8 mouse cellular contexts compared by ENCODE assay signal in the genomic region with DNA sequence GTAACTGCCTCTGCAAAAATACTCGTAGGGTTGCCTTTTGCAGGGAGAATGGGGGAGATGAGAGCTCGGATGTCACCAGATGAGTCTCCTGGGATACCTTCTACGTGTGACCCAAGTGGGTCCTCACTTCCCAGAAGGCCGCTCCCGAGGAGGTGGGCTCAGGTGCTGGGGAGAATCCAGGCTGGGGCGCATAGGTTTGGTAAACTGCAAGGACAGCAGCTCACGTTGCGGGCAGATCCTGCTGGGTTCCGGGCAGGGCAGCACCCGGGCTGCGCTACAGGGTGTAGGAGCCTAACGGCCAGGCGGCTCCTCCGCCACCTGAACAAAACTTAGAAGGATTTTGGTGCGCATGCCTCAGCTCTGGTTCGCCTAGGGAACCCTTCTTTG. TPM values are rescaled to one million over a fixed set of nuclear protein-coding genes. Genes with fewer than 3 reads are reported as not detected.
DNase-seq lines count a peak whose midpoint lies in the region; ATAC-seq and TF ChIP-seq lines count a peak whose summit lies in the region.

No protein-coding gene starts in this region.

- peak overlapping the region; percentile 96 for H3K4me2 ChIP-seq in heart, postnatal 0 days (ENCODE audit: low read depth, low read length)
- H3K4me2 ChIP-seq in liver, postnatal 0 days (ENCODE audit: low read depth, low read length) = peak overlapping the region; percentile 80

- peaks cover 16% of the 10 kb centered on the region for H3K27me3 ChIP-seq in heart, postnatal 0 days (ENCODE audit: control insufficient read depth, insufficient read depth, low read length)
- peaks cover 26% of the 10 kb centered on the region for H3K27me3 ChIP-seq in liver, postnatal 0 days (ENCODE audit: insufficient read depth, low read length)

- no peaks in the 10 kb centered on the region for H3K9me3 ChIP-seq in heart, postnatal 0 days (replicated peaks; ENCODE audit: control insufficient read depth, low read length)
- no peaks in the 10 kb centered on the region for H3K9me3 ChIP-seq in liver, postnatal 0 days (ENCODE audit: low read length)

- H3K36me3 ChIP-seq in heart, postnatal 0 days (replicated peaks; ENCODE audit: control insufficient read depth, insufficient read depth, low read length) = no peaks in the 10 kb centered on the region
- H3K36me3 ChIP-seq in liver, postnatal 0 days (replicated peaks; ENCODE audit: insufficient read depth, low read length) = no peaks in the 10 kb centered on the region

- peak; percentile 35 for DNase-seq in adrenal gland, postnatal 25 days
- no peak for DNase-seq in adrenal gland, adult 8-10 months
- DNase-seq in ovary, postnatal 10 days (ENCODE audit: low spot score) = peak; percentile 27
- no peak for DNase-seq in ovary, postnatal 14 days (ENCODE audit: low spot score)
- DNase-seq in heart, postnatal 0 days (ENCODE audit: low spot score) = no peak
- no peak for DNase-seq in liver, postnatal 0 days
- no peak for DNase-seq in spleen, postnatal 14 days (ENCODE audit: low spot score in 2 of 2)

- ATAC-seq in heart, postnatal 0 days (ENCODE audit: insufficient read depth, low read depth) = no peak
- ATAC-seq in liver, postnatal 0 days = peak; percentile 30; the same call in 1 of the 2 replicates
- no peak for ATAC-seq in monocyte, adult 5-6 weeks (replicated peaks; ENCODE audit: insufficient number of reproducible peaks, low FRiP score, low TSS enrichment, poor library complexity, severe bottlenecking)

- peak overlapping the region; percentile 65 for H3K4me3 ChIP-seq in heart, postnatal 0 days (ENCODE audit: low read depth, low read length)
- peak overlapping the region; percentile 56 for H3K4me3 ChIP-seq in liver, postnatal 0 days (ENCODE audit: low read depth, low read length)

- H3K4me1 ChIP-seq in heart, postnatal 0 days (ENCODE audit: control insufficient read depth, insufficient read depth) = no peaks in the 10 kb centered on the region
- peaks cover 12% of the 10 kb centered on the region for H3K4me1 ChIP-seq in liver, postnatal 0 days (ENCODE audit: insufficient read depth)

- peak overlapping the region; percentile 62 for H3K9ac ChIP-seq in heart, postnatal 0 days (replicated peaks; ENCODE audit: low read depth, low read length)
- H3K9ac ChIP-seq in liver, postnatal 0 days (replicated peaks) = peak overlapping the region; percentile 47

- H3K27ac ChIP-seq in heart, postnatal 0 days (ENCODE audit: low read depth) = no peak overlapping the region
- no peak overlapping the region for H3K27ac ChIP-seq in liver, postnatal 0 days (ENCODE audit: low read depth)

- WGBS in heart, postnatal 0 days = 1% methylated on average over 16 of the region's 16 CpGs
- WGBS in liver, postnatal 0 days (ENCODE audit: insufficient replicate concordance) = 2% methylated on average over 16 of the region's 16 CpGs

- TF ChIP-seq EP300 in heart, postnatal 0 days (IDR thresholded peaks at IDR 0.05; ENCODE audit: low read depth) = no peak
- no peak for TF ChIP-seq EP300 in liver, postnatal 0 days (IDR thresholded peaks at IDR 0.05; ENCODE audit: low read depth)

- TF ChIP-seq CTCF in heart, postnatal 0 days (IDR thresholded peaks at IDR 0.05; ENCODE audit: low read depth) = no peak
- TF ChIP-seq CTCF in liver, postnatal 0 days (IDR thresholded peaks at IDR 0.05; ENCODE audit: low read depth) = no peak

RNA-seq across cellular contexts. Expression of a gene that starts 0.7 kb away (rescaled TPM):
- total RNA-seq in adrenal gland, postnatal 25 days (2021) = 4.0 and 8.3 TPM in 2 replicates
- 10 to 100 TPM in 1 of 4 experiments, 1 to 10 TPM in 3; 5.9 to 11.7 (median 7.2) TPM for total RNA-seq in adrenal gland, adult 8-10 months (2022)
- total RNA-seq in heart, postnatal 0 days (2014; rRNA removed; ENCODE audit: low replicate concordance) = 1.6 and 2.0 TPM in 2 replicates
- polyA plus RNA-seq in heart, postnatal 0 days (2015; fragmentation: Nextera tagmentation; extraction: Ambion mirVana) = 0.77 and 0.86 TPM in 2 replicates
- polyA plus RNA-seq in liver, postnatal 0 days (2015; fragmentation: Nextera tagmentation; extraction: Ambion mirVana) = 1.1 and 1.2 TPM in 2 replicates
- total RNA-seq in monocyte, adult 5-6 weeks (2017) = not detected in 3 replicates

RNA-seq across cellular contexts. Expression of a gene that starts 41.1 kb away (rescaled TPM):
- not detected in 2 replicates for total RNA-seq in adrenal gland, postnatal 25 days (2021)
- under 1 TPM in 1 of 4 experiments, not detected in 3; 0.89 TPM for total RNA-seq in adrenal gland, adult 8-10 months (2022)
- not detected in 2 replicates for total RNA-seq in heart, postnatal 0 days (2014; rRNA removed; ENCODE audit: low replicate concordance)
- 0.51 TPM in 1 of 2 replicates, not detected in the other for polyA plus RNA-seq in heart, postnatal 0 days (2015; fragmentation: Nextera tagmentation; extraction: Ambion mirVana)
- 0.38 and 0.65 TPM in 2 replicates for polyA plus RNA-seq in liver, postnatal 0 days (2015; fragmentation: Nextera tagmentation; extraction: Ambion mirVana)
- not detected in 3 replicates for total RNA-seq in monocyte, adult 5-6 weeks (2017)

Comparison
In these comparisons a context has a peak if more than half of its experiments do, and no peak if none do; other contexts are left out.
1. DNase-seq: peak in adrenal gland, postnatal 25 days (single experiment) and ovary, postnatal 10 days (single experiment); none in adrenal gland, adult 8-10 months (single experiment), ovary, postnatal 14 days (single experiment), heart, postnatal 0 days (single experiment), liver, postnatal 0 days (single experiment) and spleen, postnatal 14 days (0 of 2).